10 mouse cellular contexts compared by ENCODE assay signal in the genomic region with DNA sequence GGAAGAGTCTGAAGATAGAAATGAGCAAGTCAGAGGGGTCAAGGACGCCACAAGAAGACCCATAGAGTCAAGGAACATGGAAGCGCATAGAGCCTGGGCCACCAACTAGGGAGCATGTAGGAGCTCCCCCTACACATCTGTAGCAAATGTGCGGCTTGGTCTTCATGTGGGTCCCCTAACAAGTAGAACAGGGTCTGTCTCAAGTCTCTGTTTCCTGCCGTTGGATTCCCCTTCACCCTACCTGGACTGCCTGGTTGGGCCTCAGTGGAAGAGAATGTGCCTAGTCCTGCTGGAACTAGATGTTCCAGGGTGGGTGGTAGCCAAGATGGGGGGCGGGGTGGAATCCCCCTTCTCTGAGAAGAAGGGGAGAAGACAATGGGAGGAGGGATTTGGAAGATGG. TPM values are rescaled to one million over a fixed set of nuclear protein-coding genes. Genes with fewer than 3 reads are reported as not detected.
DNase-seq lines count a peak whose midpoint lies in the region.
"Not testable (repeated sequence)": the region's sequence is repeated elsewhere in the genome, so short reads cannot be mapped to it uniquely, and the experiment has no call there.
"Had no signal": no experiment of that assay in that cellular context is flagged by ENCODE, and none has a peak within 500 bp of the region (broad histone marks: within the 10 kb centered on the region; RNA-seq: fewer than 3 reads in every experiment).

No protein-coding gene starts in this region.

- DNase-seq in heart, adult 11 months = peak; percentile 68
- DNase-seq in heart, embryonic 10.5 days (ENCODE audit: low spot score) = peak; percentile 71

- not testable (repeated sequence) for H3K36me3 ChIP-seq in heart, embryonic 10.5 days

- WGBS in heart, embryonic 10.5 days = 64% methylated on average over 5 of the region's 5 CpGs

- not testable (repeated sequence) for H3K9me3 ChIP-seq in heart, embryonic 10.5 days

- peaks cover 48% of the 10 kb centered on the region for H3K27me3 ChIP-seq in heart, embryonic 10.5 days (ENCODE audit: insufficient read depth, poor library complexity, severe bottlenecking)

- not testable (repeated sequence) for H3K4me3 ChIP-seq in heart, embryonic 10.5 days

- not testable (repeated sequence) for H3K27ac ChIP-seq in heart, embryonic 10.5 days

- H3K4me1 ChIP-seq in heart, embryonic 10.5 days = not testable (repeated sequence)

RNA-seq across cellular contexts. Expression of a gene that starts 0.8 kb away (rescaled TPM):
- polyA plus RNA-seq in heart, embryonic 10.5 days (2016; fragmentation: Nextera tagmentation; extraction: Ambion mirVana) = 7.3 and 8.2 TPM in 2 replicates
- polyA plus RNA-seq: activated CD4-positive, CD25-positive, alpha-beta regulatory T cell, adult 4 months; CD4-positive, CD25-positive, alpha-beta regulatory T cell, adult 4 months had no signal

RNA-seq across cellular contexts. Expression of a gene that starts 51.6 kb away (rescaled TPM):
- polyA plus RNA-seq in heart, embryonic 10.5 days (2016; fragmentation: Nextera tagmentation; extraction: Ambion mirVana) = not detected in 2 replicates
- polyA plus RNA-seq: activated CD4-positive, CD25-positive, alpha-beta regulatory T cell, adult 4 months; adrenal gland, adult 2 months; brain, embryonic 14.5 days; C2C12; CD4-positive, CD25-positive, alpha-beta regulatory T cell, adult 4 months; cerebellum, adult 2 months; G1E; Patski had no signal

RNA-seq across cellular contexts. Expression of a gene that starts 55.1 kb away (rescaled TPM):
- 0.30 and 1.3 TPM in 2 replicates for polyA plus RNA-seq in heart, embryonic 10.5 days (2016; fragmentation: Nextera tagmentation; extraction: Ambion mirVana)
- polyA plus RNA-seq: adrenal gland, adult 2 months; brain, embryonic 14.5 days; C2C12; cerebellum, adult 2 months; G1E; Patski had no signal
